Mouse (Mus musculus): ENCODE data around the gene Nfil3. TPM values are rescaled to one million over a fixed set of nuclear protein-coding genes. Genes with fewer than 3 reads are reported as not detected.

Gene Nfil3
- total RNA-seq, 2 experiments from 2014 or later, result 14.2 to 14.7 TPM

DNA sequence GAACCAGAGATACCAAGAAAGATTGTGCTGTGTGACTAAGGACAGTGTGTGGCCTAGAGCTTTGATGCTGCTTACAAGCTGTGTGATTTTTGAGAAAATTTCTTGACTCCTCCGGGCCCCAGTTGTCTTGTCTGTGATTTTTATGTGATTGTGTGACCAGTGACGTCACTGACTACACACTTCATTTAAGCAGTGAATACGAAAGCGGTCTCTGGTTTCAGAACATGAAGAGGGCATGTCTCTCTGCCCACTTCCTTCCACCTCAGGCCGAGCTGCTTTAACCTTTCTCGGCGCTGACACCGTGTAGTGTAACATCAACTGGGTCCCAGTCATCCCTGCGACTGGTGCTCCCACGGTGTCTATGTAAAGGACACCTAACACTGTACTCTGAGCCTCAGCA is 17.7 kb upstream of the Nfil3 start:
- DNase-seq (ENCODE audit: low spot score in 2 of 2), result no peak
- H3K27ac ChIP-seq, result no peak overlapping the region
- no peak for TF ChIP-seq CTCF (conservative IDR thresholded peaks at IDR 0.05)
- no peak overlapping the region for H3K4me3 ChIP-seq

DNA sequence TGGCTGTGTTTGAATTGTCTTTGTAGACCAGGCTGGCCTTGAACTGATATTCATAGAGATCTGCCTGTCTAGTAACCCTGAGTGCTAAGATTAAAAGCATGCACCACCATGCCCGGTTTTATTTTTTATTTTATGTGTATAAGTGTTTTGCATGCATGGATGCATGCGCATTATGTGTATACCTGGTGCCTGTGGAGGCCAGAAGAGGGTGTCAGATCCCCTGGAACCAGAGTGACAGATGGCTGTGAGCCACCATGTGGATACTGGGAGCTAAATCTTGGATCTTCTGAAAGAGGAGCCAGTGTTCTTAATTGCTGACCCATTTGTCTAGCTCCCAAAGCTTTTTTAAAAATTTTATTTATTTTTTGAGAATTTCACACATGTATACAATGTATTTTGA is 16.9 kb upstream of the Nfil3 start:
- no peak overlapping the region for H3K27ac ChIP-seq
- peak; percentile 46 for TF ChIP-seq CTCF (conservative IDR thresholded peaks at IDR 0.05)
- H3K4me3 ChIP-seq, result no peak overlapping the region
- no peak for DNase-seq (ENCODE audit: low spot score in 2 of 2)

GRCm38 (mm10) chr13:52996201-52996600 is 15.3 kb upstream of the Nfil3 start:
- no peak overlapping the region for H3K4me3 ChIP-seq

DNA sequence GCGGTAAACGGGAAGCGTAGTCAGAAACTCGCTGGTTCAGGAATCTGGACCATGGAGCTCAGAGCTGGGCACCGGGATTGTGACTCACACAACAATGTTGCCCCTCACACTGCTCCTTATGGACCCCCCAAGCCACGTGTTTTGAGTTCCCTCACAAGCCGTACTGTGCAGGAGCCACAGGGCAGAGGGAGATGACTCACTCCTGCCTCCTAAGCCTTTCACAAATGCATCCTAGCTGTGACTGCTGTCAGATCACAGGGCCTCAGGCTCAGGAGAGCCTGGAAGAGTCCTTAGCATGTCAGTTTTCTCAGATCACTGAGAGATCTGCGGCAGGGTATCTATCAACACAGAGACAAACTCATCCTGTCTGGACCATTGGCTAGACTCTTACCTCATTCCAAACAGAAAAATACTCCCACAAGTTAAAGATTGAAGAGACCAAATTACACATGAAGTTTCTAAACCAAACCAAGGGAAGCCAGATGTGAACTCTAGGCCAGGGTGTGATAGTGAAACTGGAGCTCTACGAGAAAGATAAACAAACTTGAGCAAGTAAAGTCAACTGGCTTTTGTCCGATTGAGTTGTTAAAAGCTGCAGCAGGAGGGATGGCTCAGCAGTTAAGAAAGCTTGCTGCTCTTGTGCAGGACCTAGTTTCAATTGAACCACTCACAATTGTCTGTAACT is 13.5 kb upstream of the Nfil3 start:
- DNase-seq (ENCODE audit: low spot score in 2 of 2), result no peak
- TF ChIP-seq CTCF (conservative IDR thresholded peaks at IDR 0.05), result no peak

More at GRCm38 (mm10) chr13:52996201-52996600, 15.3 kb upstream of the Nfil3 start:
- no peak overlapping the region for H3K27ac ChIP-seq
- no peak for DNase-seq (ENCODE audit: low spot score in 2 of 2)
- TF ChIP-seq CTCF (conservative IDR thresholded peaks at IDR 0.05), result no peak

GRCm38 (mm10) chr13:52990139-52990538 is 9.3 kb upstream of the Nfil3 start:
- no peak for TF ChIP-seq CTCF (conservative IDR thresholded peaks at IDR 0.05)
- no peak overlapping the region for H3K4me3 ChIP-seq
- H3K27ac ChIP-seq, result no peak overlapping the region
- DNase-seq (ENCODE audit: low spot score in 2 of 2), result no peak

More for the DNA sequence above, 13.5 kb upstream of the Nfil3 start:
- Histone ChIP-seq H3K27ac (no peak overlapping the region), H3K4me3 (no peak overlapping the region)

DNA sequence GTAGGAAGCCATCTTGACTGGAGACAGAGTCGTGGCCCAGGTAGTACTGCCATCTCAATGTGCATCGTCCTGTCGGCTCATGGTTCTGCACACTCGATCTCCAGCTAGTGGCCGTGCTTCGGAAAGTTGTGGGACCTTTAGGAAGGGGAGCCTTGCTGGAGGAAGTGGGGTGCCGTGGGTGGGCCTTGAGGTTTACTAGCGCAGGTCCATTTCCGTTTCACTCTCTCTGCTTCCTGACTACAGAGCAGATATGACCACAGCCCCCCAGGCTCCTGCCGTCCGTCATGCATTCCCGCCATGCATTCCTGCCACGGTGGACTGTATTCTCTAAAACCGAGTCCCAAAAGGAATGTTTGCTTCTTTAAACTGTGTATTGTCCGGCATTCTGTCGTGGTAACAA is 8.1 kb upstream of the Nfil3 start:
- Histone ChIP-seq H3K4me3 (no peak overlapping the region), H3K27ac (no peak overlapping the region)
- DNase-seq (ENCODE audit: low spot score in 2 of 2), result no peak
- TF ChIP-seq CTCF (conservative IDR thresholded peaks at IDR 0.05), result no peak

GRCm38 (mm10) chr13:52987880-52988279 is 7.0 kb upstream of the Nfil3 start:
- Histone ChIP-seq H3K27ac (no peak overlapping the region), H3K4me3 (no peak overlapping the region)
- TF ChIP-seq CTCF (conservative IDR thresholded peaks at IDR 0.05), result no peak
- DNase-seq (ENCODE audit: low spot score in 2 of 2), result no peak

DNA sequence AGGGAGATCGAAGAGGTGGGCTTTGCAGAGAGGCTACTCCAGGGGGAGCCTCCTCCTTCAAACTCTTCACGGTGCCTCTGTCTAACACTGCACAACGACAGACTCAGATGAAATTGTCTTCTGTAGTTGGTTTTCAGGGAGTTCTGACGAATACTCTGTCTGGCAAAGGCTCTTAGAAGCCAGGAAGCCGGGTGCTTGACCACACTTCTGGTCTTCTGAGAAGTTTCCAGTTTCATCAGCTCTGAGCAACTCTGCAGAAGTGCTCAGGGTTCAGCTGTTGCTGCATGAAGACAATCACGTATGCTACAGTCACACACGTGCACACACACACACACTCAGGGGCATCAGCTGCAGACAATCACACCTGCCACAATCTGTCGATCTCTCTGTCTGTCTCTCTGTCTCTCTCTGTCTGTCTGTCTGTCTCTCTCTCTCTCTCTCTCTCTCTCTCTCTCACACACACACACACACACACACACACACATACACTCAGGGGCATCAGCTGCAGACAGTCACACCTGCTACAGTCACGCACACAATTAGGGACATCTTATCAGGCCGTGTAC is 5.4 kb upstream of the Nfil3 start:
- no peak for DNase-seq (ENCODE audit: low spot score in 2 of 2)
- TF ChIP-seq CTCF (conservative IDR thresholded peaks at IDR 0.05), result no peak
- Histone ChIP-seq H3K4me3 (no peak overlapping the region), H3K27ac (no peak overlapping the region)

DNA sequence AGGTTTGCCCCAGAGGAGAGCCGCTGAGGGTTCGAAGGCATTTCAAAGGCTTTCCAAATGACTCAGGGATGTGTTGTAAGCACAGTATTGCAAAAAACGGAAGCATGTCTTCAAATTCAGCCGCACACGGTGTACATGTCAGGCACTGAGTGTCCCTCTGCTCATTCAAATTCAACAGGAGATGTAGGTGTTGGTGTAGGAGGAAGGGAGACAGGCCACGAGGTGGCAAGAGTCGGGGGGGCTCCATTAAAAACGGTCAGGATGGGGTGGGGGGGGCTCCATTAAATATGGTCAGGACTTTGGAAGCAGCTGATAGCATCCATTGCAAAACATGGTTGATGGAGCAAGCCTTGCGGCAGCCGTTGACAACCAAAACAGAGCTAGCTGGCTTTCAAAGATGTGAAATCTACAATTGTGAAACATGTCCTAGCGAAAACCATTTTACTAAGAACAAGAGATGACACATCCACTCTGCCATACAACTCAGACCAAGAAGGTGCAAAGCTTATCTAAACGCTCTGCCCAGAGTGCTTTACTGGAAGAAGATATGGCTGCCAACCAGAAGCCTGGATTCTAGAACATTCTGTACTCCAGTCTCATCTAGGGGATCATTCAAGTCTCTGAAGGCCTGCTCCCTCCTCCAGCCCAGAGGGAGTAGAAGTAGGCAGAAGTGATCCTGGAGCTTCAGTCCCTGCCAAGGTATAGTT is 4.8 kb upstream of the Nfil3 start:
- no peak for TF ChIP-seq CTCF (conservative IDR thresholded peaks at IDR 0.05)
- no peak overlapping the region for H3K4me3 ChIP-seq
- DNase-seq (ENCODE audit: low spot score in 2 of 2), result no peak
- no peak overlapping the region for H3K27ac ChIP-seq

- TF ChIP-seq CTCF (conservative IDR thresholded peaks at IDR 0.05), result peak; percentile 92
- DNase-seq (ENCODE audit: low spot score in 2 of 2), result peak; percentile 88 to 94
- no peak overlapping the region for H3K27ac ChIP-seq
- peak overlapping the region; percentile 80; the same call in 1 of the 2 replicates for H3K4me3 ChIP-seq
Measured at GRCm38 (mm10) chr13:52982703-52983102, 1.8 kb upstream of the Nfil3 start.

- Histone ChIP-seq H3K27ac (peak overlapping the region; percentile 69), H3K4me3 (peak overlapping the region; percentile 80)
- TF ChIP-seq CTCF (conservative IDR thresholded peaks at IDR 0.05), result no peak
- DNase-seq (ENCODE audit: low spot score in 2 of 2), result peak in 1 of 2 experiments; percentile 29
Measured at GRCm38 (mm10) chr13:52981441-52982281, 788 bp upstream of the Nfil3 start.

DNA sequence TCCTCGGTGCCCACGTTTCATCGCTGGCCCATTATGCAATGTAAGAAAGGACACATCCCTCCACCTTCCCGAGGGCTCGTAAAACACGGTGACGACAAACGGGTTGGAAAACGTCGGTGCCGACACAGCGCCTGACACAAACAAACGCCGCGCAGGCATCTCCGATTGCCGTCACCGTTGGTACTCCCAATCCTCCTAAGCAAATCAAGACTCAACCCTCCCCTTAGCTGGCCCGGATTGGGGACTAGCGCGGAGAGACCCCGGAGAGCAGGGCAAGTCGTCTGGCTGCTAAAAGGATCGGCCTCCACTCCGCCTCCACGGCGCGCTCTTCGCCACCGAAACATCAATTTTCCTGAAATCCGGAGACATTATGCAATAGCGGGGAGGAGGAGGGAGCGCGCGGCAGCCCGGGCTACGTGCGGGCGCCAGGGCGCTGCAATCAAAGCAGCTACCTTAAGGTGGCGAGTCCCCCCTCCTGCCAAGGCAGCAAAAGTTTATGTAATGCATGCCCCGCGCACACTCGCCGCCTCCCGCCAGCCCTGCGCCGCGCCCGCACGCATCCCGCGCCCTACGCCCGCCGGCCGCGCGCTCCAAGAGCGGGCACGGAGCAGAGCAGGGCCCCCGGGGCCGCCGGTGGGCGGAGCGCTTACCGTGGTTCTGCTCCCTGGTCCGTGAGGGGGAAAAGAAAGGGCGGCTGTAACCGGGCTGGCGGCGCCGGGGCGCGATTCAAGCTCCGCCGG is 492 bp downstream of the Nfil3 start:
- Histone ChIP-seq H3K27ac (peak overlapping the region; percentile 97), H3K4me3 (peak overlapping the region; percentile 71)
- peak; percentile 69 to 71 for DNase-seq (ENCODE audit: low spot score in 2 of 2)
- TF ChIP-seq CTCF (conservative IDR thresholded peaks at IDR 0.05), result peak; percentile 55

Measured in layer of hippocampus, adult 2 months (tissue).